Comparison of ENCODE assay signal across 24 mouse cellular contexts in genomic region chr10:82117206-82117605, GRCm38 (mm10). TPM values are rescaled to one million over a fixed set of nuclear protein-coding genes. Genes with fewer than 3 reads are reported as not detected.
"Had no signal": no experiment of that assay in that cellular context is flagged by ENCODE, and none has a peak within 500 bp of the region (broad histone marks: within the 10 kb centered on the region; RNA-seq: fewer than 3 reads in every experiment).

No protein-coding gene starts in this region.

- H3K27ac ChIP-seq: embryonic facial prominence, embryonic 10.5 days; embryonic facial prominence, embryonic 12.5 days; embryonic facial prominence, embryonic 13.5 days; embryonic facial prominence, embryonic 15.5 days; forebrain, embryonic 10.5 days; forebrain, embryonic 12.5 days; forebrain, embryonic 13.5 days; forebrain, embryonic 15.5 days; gastrocnemius, adult 2 months; heart, adult 2 months had no signal

- H3K36me3 ChIP-seq: embryonic facial prominence, embryonic 10.5 days; embryonic facial prominence, embryonic 12.5 days; embryonic facial prominence, embryonic 15.5 days; forebrain, embryonic 10.5 days; forebrain, embryonic 12.5 days had no signal

- H3K4me3 ChIP-seq: embryonic facial prominence, embryonic 10.5 days; embryonic facial prominence, embryonic 12.5 days; embryonic facial prominence, embryonic 13.5 days; embryonic facial prominence, embryonic 15.5 days; erythroblast, embryonic 14.5 days; forebrain, embryonic 10.5 days; forebrain, embryonic 12.5 days; forebrain, embryonic 13.5 days; forebrain, embryonic 15.5 days; gastrocnemius, adult 2 months; heart, adult 2 months had no signal

- DNase-seq: cerebellum, adult 9-10 months; cerebellum, adult 9-11 months; cerebellum, postnatal 10 days; cerebellum, postnatal 14 days; cerebellum, postnatal 25 days; cerebellum, postnatal 36 days; embryo, embryonic 11 days; forebrain, postnatal 0 days; gastrocnemius, adult 2 months; gastrocnemius, postnatal 10 days; gastrocnemius, postnatal 14 days; gastrocnemius, postnatal 25 days; gastrocnemius, postnatal 36 days; heart, adult 18-20 months; heart, adult 2 months had no signal

- H3K27me3 ChIP-seq: embryonic facial prominence, embryonic 12.5 days; embryonic facial prominence, embryonic 13.5 days; embryonic facial prominence, embryonic 15.5 days; forebrain, embryonic 12.5 days; forebrain, embryonic 13.5 days; forebrain, embryonic 15.5 days had no signal

- H3K4me1 ChIP-seq: embryonic facial prominence, embryonic 10.5 days; embryonic facial prominence, embryonic 12.5 days; embryonic facial prominence, embryonic 13.5 days; embryonic facial prominence, embryonic 15.5 days; forebrain, embryonic 10.5 days; forebrain, embryonic 12.5 days; forebrain, embryonic 13.5 days; forebrain, embryonic 15.5 days had no signal

RNA-seq across cellular contexts. Expression of gene AU041133, which starts 10.6 kb away (rescaled TPM):
- polyA plus RNA-seq: erythroblast, embryonic 14.5 days had no signal

RNA-seq across cellular contexts. Expression of gene BC024063, which starts 34.1 kb away (rescaled TPM):
- polyA plus RNA-seq: erythroblast, embryonic 14.5 days had no signal
